Mouse (Mus musculus) spleen, embryonic (tissue): ENCODE data around the gene Sh3gl1.

Experiments used
- CTCF ChIA-PET: fragments of 350-600 bp; sonication (Branson Sonifier 250); formaldehyde crosslinking; loops from one replicate; lab custom pipeline; 2022; lab: Charles Lee

The Sh3gl1 gene

DNA sequence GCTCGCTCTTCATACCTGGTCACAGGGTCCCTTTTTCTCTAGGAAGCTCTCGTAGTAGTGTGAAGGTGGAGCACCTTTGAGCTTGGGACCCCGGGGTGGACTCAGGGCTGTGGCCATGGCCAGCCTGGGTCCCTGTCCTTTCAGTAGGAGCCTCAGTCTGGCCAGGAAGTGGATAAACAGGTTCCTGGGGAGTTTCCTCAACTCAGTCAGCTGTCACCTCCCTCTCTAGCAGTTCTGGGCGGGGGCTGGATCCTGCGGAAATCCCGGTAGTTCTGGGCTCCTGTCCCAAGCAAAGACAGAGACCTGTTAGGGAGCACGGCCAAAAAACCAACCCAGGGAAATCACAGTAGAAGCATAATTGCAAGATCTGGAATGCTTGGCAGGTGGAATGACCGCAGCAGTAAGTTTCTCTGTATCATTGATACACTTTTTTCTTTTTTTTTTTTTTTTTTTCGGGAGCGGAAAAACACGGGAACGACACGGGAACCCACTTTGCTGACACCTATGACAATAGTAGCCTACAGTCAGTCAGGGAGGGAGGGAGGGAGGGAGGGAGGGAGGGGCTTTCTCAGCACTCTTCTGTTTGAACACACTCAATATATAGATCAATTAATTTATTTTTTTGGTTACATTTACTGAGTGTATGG is 30.9 kb downstream of the Sh3gl1 start, which contains the start of the genes Stap2 and Mpnd:
Gene Stap2 (minus strand): TSS at position 170 of the 647 bp plus-strand sequence.
Gene Mpnd (plus strand): TSS at position 297 of the 647 bp plus-strand sequence.
- CTCF ChIA-PET = no interaction called here

- CTCF ChIA-PET = no interaction called here
Measured at GRCm38 (mm10) chr17:56003000-56003399, 33.4 kb downstream of the Sh3gl1 start.

GRCm38 (mm10) chr17:55999794-56000499 is 36.5 kb downstream of the Sh3gl1 start:
- CTCF ChIA-PET = no interaction called here

DNA sequence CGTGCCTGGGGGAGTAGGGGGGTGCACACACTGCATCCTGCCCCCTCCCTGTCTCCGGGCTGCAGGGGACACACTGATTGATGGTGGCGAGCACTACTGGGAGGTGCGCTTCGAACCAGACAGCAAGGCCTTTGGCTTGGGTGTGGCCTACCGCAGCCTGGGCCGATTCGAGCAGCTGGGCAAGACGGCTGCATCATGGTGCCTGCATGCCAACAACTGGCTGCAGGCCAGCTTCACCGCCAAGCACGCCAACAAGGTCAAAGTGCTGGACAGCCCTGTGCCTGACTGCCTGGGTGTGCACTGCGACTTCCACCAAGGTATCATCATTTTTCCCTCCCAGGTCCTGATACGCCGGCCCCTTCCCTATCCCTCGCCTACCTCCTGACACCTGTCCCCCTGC is 40.4 kb downstream of the Sh3gl1 start:
- CTCF ChIA-PET = no interaction called here

DNA sequence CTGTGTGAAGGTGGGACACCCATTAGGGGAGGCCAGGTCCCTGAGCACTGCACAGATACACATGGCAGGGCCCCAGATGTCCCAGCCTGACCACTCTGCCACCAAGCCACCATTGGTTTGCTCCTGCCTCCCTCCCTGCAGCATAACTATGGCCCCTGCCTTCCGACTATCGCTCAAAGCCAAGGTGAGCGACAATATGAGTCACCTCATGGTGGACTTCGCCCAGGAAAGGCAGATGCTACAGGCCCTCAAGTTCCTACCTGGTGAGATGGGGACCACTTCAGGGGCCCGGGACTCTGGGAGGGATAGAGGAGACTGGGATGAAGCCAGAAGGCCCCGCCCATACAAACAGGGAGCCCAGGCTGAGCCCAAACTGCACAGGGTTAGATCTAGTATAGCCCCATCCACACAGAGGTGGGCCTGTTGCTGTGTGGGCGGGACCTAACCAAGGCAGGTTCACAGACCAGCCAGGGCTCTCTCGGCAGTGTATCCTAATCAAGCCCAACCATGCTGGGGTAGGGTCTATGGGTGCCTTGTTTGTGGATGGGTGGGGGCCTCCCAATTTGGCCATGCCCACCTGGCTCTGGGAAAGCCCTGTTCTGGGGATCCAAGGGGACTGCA is 46.0 kb downstream of the Sh3gl1 start:
- CTCF ChIA-PET = no interaction called here

GRCm38 (mm10) chr17:55986030-55986961 is 50.1 kb downstream of the Sh3gl1 start, which contains the start of gene Fsd1:
Gene Fsd1, plus strand, starts transcription at chr17:55986509.
- CTCF ChIA-PET = no interaction called here

DNA sequence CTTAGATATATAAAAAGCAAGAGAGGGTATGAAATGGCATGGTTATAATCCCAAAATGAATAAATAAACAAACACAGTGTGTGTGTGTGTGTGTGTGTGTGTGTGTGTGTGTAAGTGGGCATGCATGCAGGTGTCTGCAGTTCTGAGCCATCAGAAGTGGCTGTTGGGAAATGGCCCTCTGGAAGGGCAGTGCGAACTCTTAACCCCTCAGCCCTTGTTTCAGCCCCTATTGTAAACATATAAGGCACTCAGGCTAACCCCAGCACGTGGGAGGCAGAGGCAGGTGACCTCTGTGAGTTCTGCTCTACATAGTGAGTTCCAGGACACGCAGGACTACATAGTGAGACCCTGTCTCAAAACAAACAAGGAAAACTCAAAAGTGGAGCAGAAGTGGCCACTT is 59.1 kb downstream of the Sh3gl1 start:
- CTCF ChIA-PET = no interaction called here

DNA sequence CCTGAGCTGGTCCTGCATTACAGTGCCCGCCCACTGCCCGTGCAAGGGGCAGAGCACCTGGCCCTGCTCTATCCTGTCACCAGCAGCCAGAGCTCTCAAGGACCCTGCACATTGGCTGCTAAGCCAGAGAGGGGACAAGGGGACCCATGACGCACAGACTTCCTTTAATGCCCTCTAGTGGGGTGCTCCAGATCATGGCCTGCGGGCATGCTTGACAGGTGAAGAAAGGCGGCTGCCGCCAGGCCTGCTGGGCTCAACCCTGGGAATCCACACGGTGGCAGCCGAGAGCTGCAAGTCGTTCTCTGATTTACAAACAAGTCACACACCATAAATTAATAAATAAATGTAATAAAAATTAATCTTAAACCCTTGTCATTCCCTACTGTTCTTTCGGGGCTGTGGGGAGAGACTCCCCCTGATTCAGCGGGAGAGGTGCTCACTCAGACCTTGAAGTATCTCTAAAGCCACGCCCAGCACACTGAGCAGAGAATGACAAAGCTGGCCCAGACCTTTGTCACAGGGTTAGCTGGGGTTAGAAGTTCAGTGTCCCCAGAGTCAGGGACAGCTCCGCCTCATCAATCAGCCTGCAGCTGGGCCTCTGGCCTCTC is 60.1 kb downstream of the Sh3gl1 start:
- CTCF ChIA-PET = interaction anchor here (0.6 kb wide), 1 partner anchor 911 kb away, joined by 15 read pairs; no protein-coding TSS in a partner anchor

DNA sequence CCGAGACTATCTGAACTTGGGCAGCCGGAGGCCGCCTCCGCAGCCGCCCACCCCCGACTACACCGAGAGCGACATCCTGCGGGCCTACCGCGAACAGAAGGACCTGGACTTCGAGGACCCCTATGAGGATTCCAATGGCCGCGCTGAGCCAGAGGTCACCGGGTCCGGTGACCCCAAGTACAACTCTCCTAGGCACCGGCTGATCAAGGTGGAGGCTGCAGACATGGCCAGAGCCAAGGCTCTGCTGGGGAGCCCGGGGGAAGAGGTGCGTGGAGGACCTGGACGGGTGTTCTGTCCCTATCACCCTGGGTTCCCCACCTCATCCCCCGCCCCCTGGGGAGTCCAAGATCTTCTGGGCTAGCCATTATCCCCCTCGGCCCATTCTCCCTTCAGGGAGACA is 65.0 kb downstream of the Sh3gl1 start:
- CTCF ChIA-PET = no interaction called here

GRCm38 (mm10) chr17:55969966-55970891 is 66.2 kb downstream of the Sh3gl1 start, which contains the start of gene Shd:
Gene Shd, plus strand, starts transcription at chr17:55970467.
- CTCF ChIA-PET = no interaction called here

- CTCF ChIA-PET = no interaction called here
Measured at GRCm38 (mm10) chr17:55969560-55969959, 66.9 kb downstream of the Sh3gl1 start.

DNA sequence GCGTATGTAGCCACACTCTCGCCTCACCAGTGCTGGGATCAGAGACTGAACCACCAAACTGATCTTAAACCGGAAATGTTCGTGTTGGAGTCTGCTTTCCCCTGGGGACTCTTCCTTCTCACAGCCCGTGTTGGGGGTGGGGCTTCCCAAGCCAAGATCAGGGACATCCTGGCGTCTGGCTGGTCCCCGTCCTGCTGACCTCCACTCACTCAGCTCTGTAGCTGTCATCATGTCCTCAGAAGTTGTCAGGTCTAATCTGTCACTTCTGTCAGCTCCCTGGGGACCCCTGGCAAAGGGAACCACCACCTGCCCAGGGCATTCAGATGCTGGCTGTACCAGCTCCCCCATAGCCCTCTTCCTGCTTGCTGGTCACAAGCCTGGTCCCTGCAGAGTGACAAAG is 68.2 kb downstream of the Sh3gl1 start:
- CTCF ChIA-PET = no interaction called here

DNA sequence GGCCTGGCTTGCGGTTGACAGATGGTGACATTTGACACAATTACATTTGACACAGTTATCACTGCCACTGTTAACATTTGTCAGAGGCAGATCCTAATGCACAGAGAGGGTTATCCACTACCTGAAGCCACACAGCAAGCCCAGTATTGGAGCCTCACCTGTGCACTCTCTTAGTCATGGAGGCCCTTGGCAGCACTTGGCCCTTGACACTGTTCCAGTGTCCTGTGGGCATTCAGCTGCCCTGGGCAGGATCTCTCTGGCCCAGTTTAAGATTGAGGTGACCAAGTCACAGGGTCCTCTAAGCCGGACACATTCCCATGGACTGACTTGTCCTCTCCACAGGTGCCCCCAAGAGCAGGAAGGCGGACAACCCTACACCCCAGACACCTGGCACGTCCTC is 69.2 kb downstream of the Sh3gl1 start:
- CTCF ChIA-PET = no interaction called here
